Mouse (Mus musculus): ENCODE results near the gene 4932438H23Rik.

Gene 4932438H23Rik

GRCm38 (mm10) chr16:91095022-91095421 lies at the start of gene 4932438H23Rik:
TSS of gene 4932438H23Rik (minus strand) at chr16:91095122.
- no peak for DNase-seq

- DNase-seq = no peak
Measured at GRCm38 (mm10) chr16:91140991-91141630, 46.2 kb upstream of the 4932438H23Rik start.

GRCm38 (mm10) chr16:91140457-91140856 lies 45.5 kb upstream of the 4932438H23Rik start:
- DNase-seq = no peak

- DNase-seq = no peak
Measured at GRCm38 (mm10) chr16:91140056-91140455, 45.1 kb upstream of the 4932438H23Rik start.

GRCm38 (mm10) chr16:91139481-91139880 lies 44.6 kb upstream of the 4932438H23Rik start:
- DNase-seq = no peak

GRCm38 (mm10) chr16:91138736-91139135 lies 43.8 kb upstream of the 4932438H23Rik start:
- no peak for DNase-seq

- no peak for DNase-seq
Measured at GRCm38 (mm10) chr16:91138151-91138550, 43.2 kb upstream of the 4932438H23Rik start.

GRCm38 (mm10) chr16:91136607-91137006 lies 41.7 kb upstream of the 4932438H23Rik start:
- no peak for DNase-seq

- no peak for DNase-seq
Measured at GRCm38 (mm10) chr16:91129916-91130315, 35.0 kb upstream of the 4932438H23Rik start.

- DNase-seq = no peak
Measured at GRCm38 (mm10) chr16:91128431-91128830, 33.5 kb upstream of the 4932438H23Rik start.

- DNase-seq = no peak
Measured at GRCm38 (mm10) chr16:91126734-91127524, 32.0 kb upstream of the 4932438H23Rik start.

GRCm38 (mm10) chr16:91124256-91124655 lies 29.3 kb upstream of the 4932438H23Rik start:
- no peak for DNase-seq

GRCm38 (mm10) chr16:91123821-91124220 lies 28.9 kb upstream of the 4932438H23Rik start:
- no peak for DNase-seq

- no peak for DNase-seq
Measured at GRCm38 (mm10) chr16:91119879-91120278, 25.0 kb upstream of the 4932438H23Rik start.

- no peak for DNase-seq
Measured at GRCm38 (mm10) chr16:91116696-91117095, 21.8 kb upstream of the 4932438H23Rik start.

GRCm38 (mm10) chr16:91116006-91116405 lies 21.1 kb upstream of the 4932438H23Rik start:
- no peak for DNase-seq

GRCm38 (mm10) chr16:91110999-91111535 lies 16.1 kb upstream of the 4932438H23Rik start:
- no peak for DNase-seq

- no peak for DNase-seq
Measured at GRCm38 (mm10) chr16:91107608-91108007, 12.7 kb upstream of the 4932438H23Rik start.

GRCm38 (mm10) chr16:91105481-91106051 lies 10.6 kb upstream of the 4932438H23Rik start:
- DNase-seq = no peak

- DNase-seq = no peak
Measured at GRCm38 (mm10) chr16:91104821-91105480, 10.0 kb upstream of the 4932438H23Rik start.

- DNase-seq = no peak
Measured at GRCm38 (mm10) chr16:91103386-91103785, 8.5 kb upstream of the 4932438H23Rik start.

- DNase-seq = no peak
Measured at GRCm38 (mm10) chr16:91100484-91100883, 5.6 kb upstream of the 4932438H23Rik start.

- DNase-seq = no peak
Measured at GRCm38 (mm10) chr16:91099444-91100065, 4.6 kb upstream of the 4932438H23Rik start.

Measured in cerebellum, adult 18-20 months (tissue).